Mouse (Mus musculus) myocyte (in vitro differentiated cells): ENCODE data around the gene Fcna. TPM values are rescaled to one million over a fixed set of nuclear protein-coding genes. Genes with fewer than 3 reads are reported as not detected.
A peak's percentile ranks its signal among the peaks of the same experiment; 100 is the strongest.

Source experiments
- H3K27me3 ChIP-seq: one replicate; pipeline ENCODE4 v1.6.1; 2011; ENCODE audit not compliant: control insufficient read depth, insufficient read depth, insufficient read length
- H3K36me3 ChIP-seq: one replicate; pipeline ENCODE4 v1.6.1; 2011; ENCODE audit not compliant: control insufficient read depth, insufficient read depth
- H3K4me2 ChIP-seq: one replicate; pipeline ENCODE4 v1.6.1; 2011; ENCODE audit warnings: low read depth, control low read depth
- H3K4me3 ChIP-seq: one replicate; pipeline ENCODE4 v1.5.1; 2011; ENCODE audit warnings: mild to moderate bottlenecking, control low read depth, moderate library complexity
- H3K79me2 ChIP-seq: one replicate; pipeline ENCODE4 v1.6.1; 2011; ENCODE audit not compliant: control insufficient read depth, insufficient read depth
- H3ac ChIP-seq: one replicate; pipeline ENCODE4 v1.6.1; 2011; ENCODE audit not compliant: control insufficient read depth, insufficient read length
- CEBPB ChIP-seq: IDR thresholded peaks from 2 replicates; pipeline ENCODE4 v1.6.1; 2011; ENCODE audit warnings: mild to moderate bottlenecking, moderate library complexity; ENCODE audit not compliant: poor library complexity, insufficient read depth, severe bottlenecking
- E2F4 ChIP-seq: IDR thresholded peaks from one replicate; pipeline ENCODE4 v1.6.1; 2011; ENCODE audit warnings: mild to moderate bottlenecking, control low read depth, moderate library complexity; ENCODE audit not compliant: insufficient read depth
- MAX ChIP-seq: IDR thresholded peaks from one replicate; pipeline ENCODE4 v1.6.1; 2011; ENCODE audit warnings: low read depth, mild to moderate bottlenecking, control low read depth
- MYOD1 ChIP-seq, 3 experiments: IDR thresholded peaks; one replicate each; pipeline ENCODE4 v1.6.1; 2011; ENCODE audit warnings: control low read depth in 2 of 3, low read depth in 2 of 3, mild to moderate bottlenecking in 2 of 3, moderate library complexity in 1 of 3; ENCODE audit not compliant: insufficient read length in 2 of 3, control insufficient read depth in 1 of 3
- MYOG ChIP-seq, 3 experiments: IDR thresholded peaks; one replicate each; pipeline ENCODE4 v1.6.1; 2011; ENCODE audit warnings: control low read depth in 2 of 3, low read depth in 2 of 3, mild to moderate bottlenecking in 2 of 3; ENCODE audit not compliant: insufficient read length in 2 of 3, control insufficient read depth in 1 of 3, insufficient read depth in 1 of 3
- POLR2A ChIP-seq: IDR thresholded peaks from one replicate; pipeline ENCODE4 v1.6.1; 2011; ENCODE audit warnings: low read depth, mild to moderate bottlenecking, control low read depth, moderate library complexity; ENCODE audit not compliant: insufficient read length
- POLR2AphosphoS2 ChIP-seq: IDR thresholded peaks from one replicate; pipeline ENCODE4 v1.6.1; 2011; ENCODE audit warnings: low read depth, control low read depth; ENCODE audit not compliant: insufficient read length
- REST ChIP-seq: IDR thresholded peaks from one replicate; pipeline ENCODE4 v1.6.1; 2011; ENCODE audit warnings: mild to moderate bottlenecking, control low read depth, moderate library complexity; ENCODE audit not compliant: insufficient read depth, insufficient read length
- SRF ChIP-seq: IDR thresholded peaks from one replicate; pipeline ENCODE4 v1.6.1; 2011; ENCODE audit warnings: low read depth; ENCODE audit not compliant: control insufficient read depth, insufficient read length
- TCF12 ChIP-seq: IDR thresholded peaks from one replicate; pipeline ENCODE4 v1.6.1; 2011; ENCODE audit warnings: mild to moderate bottlenecking, control low read depth; ENCODE audit not compliant: poor library complexity, insufficient read depth, severe bottlenecking
- TCF3 ChIP-seq: IDR thresholded peaks from one replicate; pipeline ENCODE4 v1.6.1; 2011; ENCODE audit warnings: low read depth, control low read depth; ENCODE audit not compliant: insufficient read length
- USF1 ChIP-seq: IDR thresholded peaks from one replicate; pipeline ENCODE4 v1.6.1; 2011; ENCODE audit warnings: low read depth, mild to moderate bottlenecking, control low read depth, moderate library complexity
- polyA plus RNA-seq: library from polyadenylated mRNA; unstranded; fragments of >200 nt; fragmentation: generic; extraction: Trizol; gene quantifications from one replicate; pipeline ENCODE4 v1.2.1, GENCODE M21; 2012; ENCODE audit warnings: missing spikeins

Gene Fcna
- polyA plus RNA-seq, 1 experiment, result 0.10 TPM

DNA sequence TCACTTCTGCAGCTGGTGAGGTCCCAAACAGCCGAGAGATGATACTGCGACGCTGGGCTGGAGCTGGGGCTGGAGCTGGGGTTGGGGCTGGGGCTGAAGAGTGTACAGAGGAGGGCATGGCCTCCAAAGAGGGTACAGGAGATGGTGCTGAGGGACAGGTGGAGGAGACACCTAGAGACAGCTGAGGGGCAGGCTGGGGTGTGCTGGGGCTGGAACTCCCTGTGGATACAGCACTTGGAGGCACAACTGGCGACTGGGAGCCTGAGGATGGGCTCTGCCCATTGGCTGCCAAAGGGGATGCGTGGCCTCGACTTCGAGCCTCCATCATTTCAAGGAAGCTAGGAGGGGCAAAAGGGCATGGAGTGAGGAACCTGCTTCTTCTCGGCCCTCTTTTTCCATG is 40.5 kb downstream of the Fcna start:
- H3K79me2 ChIP-seq, result no peaks in the 10 kb centered on the region
- H3K4me3 ChIP-seq, result no peak overlapping the region
- no peaks in the 10 kb centered on the region for H3K27me3 ChIP-seq
- H3ac ChIP-seq, result no peak overlapping the region
- H3K4me2 ChIP-seq, result no peak overlapping the region
- no peak for TF ChIP-seq CEBPB
- peak; percentile 71 for TF ChIP-seq POLR2AphosphoS2
- H3K36me3 ChIP-seq, result peaks cover 27% of the 10 kb centered on the region

DNA sequence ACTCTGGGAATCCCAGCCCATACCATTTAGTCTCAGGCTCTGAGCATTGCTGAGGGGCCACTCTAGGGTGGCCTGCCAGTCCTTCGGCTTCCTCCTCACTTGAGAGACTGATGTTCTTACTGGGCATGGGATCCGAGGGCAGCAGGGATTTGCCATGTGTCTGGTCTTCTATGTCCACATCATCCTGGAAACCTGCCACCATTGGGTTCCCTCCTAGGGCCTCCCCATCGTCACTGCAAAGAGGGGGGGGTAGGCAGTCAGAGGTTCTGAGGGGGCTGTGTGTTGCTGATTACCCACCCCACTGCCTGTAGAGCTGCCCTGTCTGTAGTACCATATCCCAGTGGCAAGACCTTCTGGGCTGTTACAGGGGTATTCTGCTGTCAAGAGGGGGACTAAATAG is 42.2 kb downstream of the Fcna start:
- Histone ChIP-seq H3K79me2 (no peaks in the 10 kb centered on the region), H3K36me3 (peaks cover 12% of the 10 kb centered on the region), H3K4me3 (no peak overlapping the region), H3K27me3 (no peaks in the 10 kb centered on the region), H3K4me2 (no peak overlapping the region), H3ac (no peak overlapping the region)
- TF ChIP-seq SRF (no peak), TCF3 (no peak), POLR2A (no peak), TCF12 (no peak), REST (no peak), POLR2AphosphoS2 (no peak), MAX (no peak), USF1 (no peak), E2F4 (no peak), MYOG (IDR thresholded peaks at IDR 0.05; ENCODE audit: control insufficient read depth in 1 of 3, insufficient read depth in 1 of 3, insufficient read length in 2 of 3, low read depth in 2 of 3) (no peak), CEBPB (no peak)

DNA sequence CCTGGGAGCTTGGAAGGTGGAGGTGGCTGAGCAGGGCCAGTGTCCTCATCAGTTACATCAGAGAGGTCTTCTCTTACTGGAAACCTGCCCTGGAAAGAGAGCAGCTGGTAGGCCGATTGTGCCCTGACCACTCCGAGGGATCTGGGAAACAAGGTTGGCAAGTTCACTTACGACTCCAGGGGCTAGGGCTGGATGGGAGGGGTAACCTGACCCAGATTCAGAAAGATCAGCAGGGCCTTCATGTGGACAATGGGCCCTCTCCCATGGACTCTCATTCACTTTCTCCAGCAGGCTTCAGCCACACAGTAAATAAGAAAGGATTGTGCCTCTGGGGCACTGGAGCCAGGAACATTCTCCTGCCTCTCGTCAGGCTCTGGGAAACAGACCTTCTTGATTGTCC is 43.0 kb downstream of the Fcna start:
- TF ChIP-seq CEBPB (no peak), SRF (no peak), TCF3 (no peak), MAX (no peak), E2F4 (no peak), REST (no peak), MYOD1 (IDR thresholded peaks at IDR 0.05; ENCODE audit: control insufficient read depth in 1 of 3, insufficient read length in 2 of 3, low read depth in 2 of 3) (no peak), USF1 (no peak), MYOG (IDR thresholded peaks at IDR 0.05; ENCODE audit: control insufficient read depth in 1 of 3, insufficient read depth in 1 of 3, insufficient read length in 2 of 3, low read depth in 2 of 3) (no peak), TCF12 (no peak), POLR2A (no peak), POLR2AphosphoS2 (no peak)
- no peaks in the 10 kb centered on the region for H3K79me2 ChIP-seq
- H3K4me2 ChIP-seq, result no peak overlapping the region
- H3ac ChIP-seq, result no peak overlapping the region
- H3K27me3 ChIP-seq, result no peaks in the 10 kb centered on the region
- peaks cover 8% of the 10 kb centered on the region for H3K36me3 ChIP-seq
- no peak overlapping the region for H3K4me3 ChIP-seq

DNA sequence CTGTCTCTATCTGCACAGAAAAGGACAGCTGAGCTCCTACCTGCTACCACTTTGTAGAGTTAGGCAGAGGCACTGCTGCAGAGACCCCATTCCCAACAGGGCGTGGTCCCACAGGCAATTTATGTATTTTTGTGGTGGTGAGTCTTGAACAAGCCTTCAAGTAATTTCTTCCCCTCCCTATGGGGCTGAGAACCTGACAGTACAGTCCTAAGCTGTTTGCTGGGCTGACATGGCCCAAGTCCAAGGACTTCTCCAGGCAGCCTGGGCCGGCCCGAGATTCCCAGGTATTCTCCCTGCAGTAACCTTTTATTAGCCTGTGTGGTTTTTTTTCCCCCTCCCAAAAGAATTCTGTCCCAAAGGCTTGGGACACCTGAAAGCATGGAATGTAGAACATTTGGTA is 43.7 kb downstream of the Fcna start:
- no peak overlapping the region for H3K4me3 ChIP-seq
- H3K36me3 ChIP-seq, result peaks cover 5% of the 10 kb centered on the region
- no peak for TF ChIP-seq TCF12
- TF ChIP-seq SRF, result no peak
- TF ChIP-seq CEBPB, result no peak
- no peak for TF ChIP-seq MAX
- TF ChIP-seq TCF3, result no peak
- TF ChIP-seq MYOG (IDR thresholded peaks at IDR 0.05; ENCODE audit: control insufficient read depth in 1 of 3, insufficient read depth in 1 of 3, insufficient read length in 2 of 3, low read depth in 2 of 3), result no peak
- TF ChIP-seq POLR2AphosphoS2, result no peak
- no peak for TF ChIP-seq MYOD1 (IDR thresholded peaks at IDR 0.05; ENCODE audit: control insufficient read depth in 1 of 3, insufficient read length in 2 of 3, low read depth in 2 of 3)
- no peak for TF ChIP-seq REST
- TF ChIP-seq POLR2A, result no peak
- TF ChIP-seq E2F4, result no peak
- TF ChIP-seq USF1, result no peak
- H3ac ChIP-seq, result no peak overlapping the region
- no peak overlapping the region for H3K4me2 ChIP-seq
- no peaks in the 10 kb centered on the region for H3K79me2 ChIP-seq
- no peaks in the 10 kb centered on the region for H3K27me3 ChIP-seq

DNA sequence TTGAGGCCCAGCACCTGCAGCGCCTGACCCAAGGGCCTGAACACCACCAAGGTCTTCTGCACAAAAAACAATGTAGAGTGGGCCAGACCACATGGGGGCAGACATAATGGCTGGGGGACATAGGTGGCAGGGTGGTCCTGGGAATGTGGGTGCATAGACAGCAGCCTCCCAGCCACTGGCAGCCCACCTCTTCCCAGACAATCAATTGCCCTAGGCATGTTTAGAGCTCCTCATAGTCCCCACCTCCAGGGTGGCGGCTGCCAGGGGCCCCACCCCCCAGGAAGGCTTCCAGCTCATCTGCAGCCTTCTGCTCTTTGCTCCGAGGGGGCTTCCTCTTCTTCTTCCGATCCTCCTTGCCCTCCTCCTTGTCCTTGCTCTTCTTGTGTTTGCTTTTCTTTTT is 44.3 kb downstream of the Fcna start:
- Histone ChIP-seq H3K27me3 (no peaks in the 10 kb centered on the region), H3K79me2 (no peaks in the 10 kb centered on the region), H3ac (no peak overlapping the region), H3K4me2 (no peak overlapping the region), H3K36me3 (peaks cover 5% of the 10 kb centered on the region), H3K4me3 (no peak overlapping the region)
- peak; percentile 71 for TF ChIP-seq POLR2AphosphoS2
- no peak for TF ChIP-seq MAX

DNA sequence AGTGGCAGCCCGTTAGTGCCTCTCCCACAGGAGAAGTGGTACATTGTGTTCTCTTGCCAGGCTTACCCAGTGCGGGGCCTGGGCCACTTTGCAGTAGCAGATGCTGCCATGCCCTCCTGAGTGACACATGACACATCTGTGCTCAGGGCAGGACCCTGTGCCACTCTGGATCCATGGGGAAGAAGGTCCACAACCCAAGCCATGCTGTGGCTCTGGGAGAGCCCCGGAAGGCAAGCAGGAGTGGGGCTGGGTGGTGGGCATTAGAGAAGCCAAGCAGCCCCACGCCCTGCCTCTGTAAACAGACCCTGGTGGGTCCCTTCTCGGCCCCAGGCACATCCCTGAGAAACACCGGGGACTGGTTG is 44.7 kb downstream of the Fcna start:
- Histone ChIP-seq H3K4me3 (no peak overlapping the region), H3K79me2 (no peaks in the 10 kb centered on the region), H3ac (no peak overlapping the region), H3K27me3 (no peaks in the 10 kb centered on the region), H3K4me2 (no peak overlapping the region), H3K36me3 (peaks cover 5% of the 10 kb centered on the region)
- TF ChIP-seq USF1, result no peak
- no peak for TF ChIP-seq MYOD1 (IDR thresholded peaks at IDR 0.05; ENCODE audit: control insufficient read depth in 1 of 3, insufficient read length in 2 of 3, low read depth in 2 of 3)
- no peak for TF ChIP-seq MYOG (IDR thresholded peaks at IDR 0.05; ENCODE audit: control insufficient read depth in 1 of 3, insufficient read depth in 1 of 3, insufficient read length in 2 of 3, low read depth in 2 of 3)
